Mouse (Mus musculus) common myeloid progenitor, adult 5-6 weeks (primary cell): Measurements from ENCODE around the gene Aftph. TPM values are rescaled to one million over a fixed set of nuclear protein-coding genes. Genes with fewer than 3 reads are reported as not detected.
A peak's percentile ranks its signal among the peaks of the same experiment; 100 is the strongest.

Source experiments
- ATAC-seq: replicated peaks from 2 replicates; pipeline ENCODE4 v1.8.0; 2016; ENCODE audit warnings: low read depth, mild to moderate bottlenecking, moderate TSS enrichment, inconsistent platforms; ENCODE audit not compliant: poor library complexity, severe bottlenecking
- total RNA-seq: library from RNA; stranded (forward); fragments of 200-1000, 187-1606 nt; gene quantifications from 2 replicates; pipeline ENCODE4 v1.2.3, GENCODE M21; 2017

Gene Aftph
- total RNA-seq, 1 experiment from 2014 or later: 65.0 TPM

DNA sequence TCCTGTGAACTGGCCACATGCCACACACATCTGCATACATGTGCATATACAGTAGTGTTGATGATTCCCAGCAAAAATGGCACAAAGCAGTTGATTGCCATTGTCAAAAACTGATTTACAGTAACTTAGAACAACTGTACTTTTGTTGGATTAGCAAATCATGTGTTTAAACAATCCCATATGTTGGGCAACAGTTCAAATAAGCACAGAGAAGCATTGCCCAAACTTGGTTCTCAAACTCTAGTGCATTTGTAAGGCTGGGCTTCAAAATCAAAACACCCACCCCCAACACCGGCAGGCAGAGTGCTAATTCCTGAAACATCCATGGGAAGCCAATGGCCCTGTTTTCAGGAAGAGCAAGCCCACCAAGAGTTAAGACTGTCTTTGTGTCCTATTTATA, 90.2 kb downstream of the Aftph start:
- no peak for ATAC-seq

GRCm38 (mm10) chr11:20650006-20650639, 91.3 kb downstream of the Aftph start:
- ATAC-seq: no peak

- ATAC-seq: no peak
Observed at GRCm38 (mm10) chr11:20649477-20649876, 91.9 kb downstream of the Aftph start.

DNA sequence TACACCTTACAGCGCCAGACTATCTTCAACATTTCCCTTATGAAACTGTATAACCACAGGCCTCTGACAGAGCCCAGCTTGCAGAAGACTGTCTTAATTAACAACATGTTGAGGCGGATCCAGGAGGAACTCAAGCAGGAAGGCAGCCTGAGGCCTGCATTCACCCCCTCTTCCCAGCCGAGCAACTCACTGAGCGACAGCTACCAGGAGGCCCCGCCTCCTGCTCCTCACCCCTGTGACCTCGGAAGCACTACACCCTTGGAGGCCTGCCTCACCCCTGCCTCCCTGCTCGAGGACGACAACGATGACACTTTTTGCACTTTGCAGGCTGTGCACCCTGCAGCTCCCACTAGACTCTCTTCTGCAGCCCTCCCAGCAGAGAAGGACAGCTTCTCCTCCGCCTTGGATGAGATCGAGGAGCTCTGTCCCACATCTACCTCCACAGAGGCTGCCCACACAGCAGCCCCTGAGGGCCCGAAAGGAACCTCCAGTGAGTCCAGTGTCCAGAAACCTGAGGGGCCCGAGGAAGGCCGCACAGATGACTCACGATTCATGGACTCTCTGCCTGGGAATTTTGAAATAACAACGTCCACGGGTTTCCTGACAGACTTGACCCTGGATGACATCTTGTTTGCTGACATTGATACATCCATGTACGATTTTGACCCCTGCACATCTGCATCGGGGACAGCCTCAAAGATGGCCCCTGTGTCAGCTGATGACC, 93.3 kb downstream of the Aftph start:
- no peak for ATAC-seq

GRCm38 (mm10) chr11:20646986-20647726, 94.2 kb downstream of the Aftph start:
- no peak for ATAC-seq

- no peak for ATAC-seq
Observed at GRCm38 (mm10) chr11:20646142-20646541, 95.2 kb downstream of the Aftph start.

DNA sequence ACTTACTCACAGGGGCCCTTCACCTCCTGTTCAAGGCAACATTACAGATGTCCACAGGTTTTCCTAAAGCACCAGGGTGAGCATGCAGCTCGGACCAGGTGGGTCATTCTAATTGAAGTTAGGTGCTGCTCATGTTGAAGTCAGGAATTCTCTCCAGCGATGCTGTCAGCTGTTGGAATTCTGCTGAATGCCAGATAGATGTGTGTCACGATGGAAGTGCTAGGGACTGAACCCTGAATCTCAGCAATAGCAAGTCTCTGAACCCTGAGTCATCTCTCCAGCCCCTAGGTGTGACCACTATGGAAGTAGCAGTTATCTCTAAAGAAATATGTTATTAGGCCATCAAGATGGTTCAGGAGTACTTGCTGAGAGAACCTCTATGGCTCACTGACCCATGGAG, 95.9 kb downstream of the Aftph start:
- no peak for ATAC-seq

DNA sequence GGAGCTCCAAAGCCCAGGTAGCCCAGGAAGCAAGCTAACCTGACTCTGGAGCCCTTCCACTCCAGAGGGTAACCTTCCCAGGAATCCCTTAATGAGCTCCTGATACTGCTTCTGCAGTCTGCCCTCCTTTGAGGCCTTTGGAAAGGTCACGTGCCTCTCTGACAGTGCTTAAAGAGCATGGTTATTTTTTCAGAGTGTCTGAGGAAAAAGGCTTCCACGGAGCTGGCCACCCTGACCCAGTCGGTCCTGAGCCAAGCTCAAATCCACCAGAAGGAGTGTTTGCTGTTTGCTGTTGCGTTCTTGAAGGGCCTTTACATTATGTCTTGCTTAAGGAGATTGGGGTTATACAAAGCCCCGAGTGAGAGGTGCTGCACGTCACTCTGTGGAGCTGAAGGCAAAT, 96.5 kb downstream of the Aftph start:
- ATAC-seq: no peak

DNA sequence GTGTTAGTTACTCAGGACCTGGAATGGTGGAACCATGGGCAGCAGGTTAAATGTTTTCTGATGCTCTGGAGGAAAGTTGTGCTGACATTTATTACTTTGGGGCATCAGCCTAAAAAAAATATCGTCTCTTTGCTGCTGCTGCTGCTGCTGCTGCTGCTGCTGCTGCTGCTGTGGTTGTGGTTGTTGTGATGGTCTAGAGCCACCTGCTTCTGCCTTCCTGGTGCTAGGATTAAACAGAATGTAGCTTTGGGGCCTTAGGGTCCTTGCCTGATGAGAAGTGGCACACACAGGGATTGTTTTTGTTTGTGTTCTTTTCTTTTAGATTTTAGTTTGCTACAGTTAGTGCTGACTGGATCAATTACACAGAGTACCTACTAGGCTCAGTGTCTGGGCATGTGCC, 97.2 kb downstream of the Aftph start:
- no peak for ATAC-seq

DNA sequence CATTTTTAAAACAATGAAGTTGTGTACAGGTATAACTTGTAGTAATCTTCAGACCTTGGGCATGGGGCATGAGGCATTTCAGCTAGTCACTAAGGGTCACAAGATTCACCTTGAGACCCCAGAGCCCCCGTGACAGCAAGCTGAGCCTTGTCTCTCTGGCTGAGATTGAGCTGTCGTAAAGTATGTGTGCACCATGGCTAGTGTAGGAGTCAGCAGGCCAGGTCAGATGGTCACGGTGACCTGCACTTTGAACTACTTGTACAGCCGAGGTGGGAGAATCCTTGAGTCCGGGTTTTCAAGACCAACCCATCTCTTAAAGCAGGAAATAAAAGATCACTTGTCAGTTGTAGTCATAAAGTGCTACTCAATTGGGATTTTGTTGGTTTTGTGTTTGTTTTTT, 98.2 kb downstream of the Aftph start:
- no peak for ATAC-seq

DNA sequence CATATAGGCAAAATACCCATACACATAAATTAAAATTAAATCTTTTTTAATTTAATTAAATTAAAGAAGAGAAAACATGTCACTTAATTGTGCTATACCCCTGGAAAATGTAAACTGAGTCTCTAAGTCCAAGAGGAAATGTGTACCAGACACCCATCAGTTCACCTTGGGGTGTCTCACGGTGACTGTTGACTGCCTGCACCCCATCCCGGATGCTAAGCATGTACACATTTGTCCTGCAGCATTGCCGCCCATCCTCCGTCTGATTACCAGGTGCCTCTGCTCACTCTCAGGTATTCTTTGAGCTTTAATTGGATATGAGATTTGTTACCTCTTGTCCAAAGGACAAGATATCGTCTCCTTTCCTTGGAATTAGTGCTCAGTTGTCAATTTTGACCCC, 99.1 kb downstream of the Aftph start:
- no peak for ATAC-seq

GRCm38 (mm10) chr11:20639918-20640447, 101.4 kb downstream of the Aftph start:
- ATAC-seq: peak; percentile 50

GRCm38 (mm10) chr11:20638841-20639240, 102.5 kb downstream of the Aftph start:
- peak; percentile 55 for ATAC-seq

GRCm38 (mm10) chr11:20637060-20637459, 104.3 kb downstream of the Aftph start:
- no peak for ATAC-seq

- 0 out of 2 replicates have a peak, but pooled peaks have one; percentile 23 for ATAC-seq
Observed at GRCm38 (mm10) chr11:20636114-20636513, 105.3 kb downstream of the Aftph start.

- ATAC-seq: no peak
Observed at GRCm38 (mm10) chr11:20635646-20636045, 105.7 kb downstream of the Aftph start.

Other genes starting within 250 kb of the Aftph start
- gene Sertad2, start 198.3 kb downstream of the Aftph start, total RNA-seq: 11.8 and 12.6 TPM in 2 replicates
- gene Lgalsl, start 89.5 kb upstream of the Aftph start, total RNA-seq: 3.6 and 4.4 TPM in 2 replicates